Mouse (Mus musculus) hindlimb bud, embryonic 11.5 days (tissue): ENCODE data around the gene 1520401A03Rik.
A peak's percentile ranks its signal among the peaks of the same experiment; 100 is the strongest.
"Not testable (repeated sequence)": the region's sequence is repeated elsewhere in the genome, so short reads cannot be mapped to it uniquely, and the experiment has no call there.

ENCODE experiments used
- DNase-seq: peaks from one replicate; pipeline ENCODE4 v3.0.0-alpha.2; 2012; ENCODE audit warnings: low read depth, low spot score; ENCODE audit errors: extremely low spot score

The 1520401A03Rik gene

GRCm38 (mm10) chr17:23722376-23723125 is at the start of gene 1520401A03Rik:
1520401A03Rik (minus strand) TSS chr17:23722783.
- no peak for DNase-seq

DNA sequence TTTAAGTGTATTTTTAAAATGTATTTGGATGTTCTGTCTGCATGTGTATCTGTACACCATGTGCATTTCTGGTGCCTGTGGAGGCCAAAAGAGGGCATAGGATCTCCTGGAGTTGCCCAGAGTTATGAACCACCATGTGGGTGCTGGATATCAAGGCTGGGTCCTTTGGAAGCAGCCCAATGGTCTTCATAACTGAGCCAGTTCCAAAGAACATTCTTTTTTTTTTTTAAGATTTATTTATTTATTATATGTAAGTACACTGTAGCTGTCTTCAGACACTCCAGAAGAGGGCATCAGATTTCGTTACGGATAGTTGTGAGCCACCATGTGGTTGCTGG is 49.6 kb upstream of the 1520401A03Rik start:
- not testable (repeated sequence) for DNase-seq

DNA sequence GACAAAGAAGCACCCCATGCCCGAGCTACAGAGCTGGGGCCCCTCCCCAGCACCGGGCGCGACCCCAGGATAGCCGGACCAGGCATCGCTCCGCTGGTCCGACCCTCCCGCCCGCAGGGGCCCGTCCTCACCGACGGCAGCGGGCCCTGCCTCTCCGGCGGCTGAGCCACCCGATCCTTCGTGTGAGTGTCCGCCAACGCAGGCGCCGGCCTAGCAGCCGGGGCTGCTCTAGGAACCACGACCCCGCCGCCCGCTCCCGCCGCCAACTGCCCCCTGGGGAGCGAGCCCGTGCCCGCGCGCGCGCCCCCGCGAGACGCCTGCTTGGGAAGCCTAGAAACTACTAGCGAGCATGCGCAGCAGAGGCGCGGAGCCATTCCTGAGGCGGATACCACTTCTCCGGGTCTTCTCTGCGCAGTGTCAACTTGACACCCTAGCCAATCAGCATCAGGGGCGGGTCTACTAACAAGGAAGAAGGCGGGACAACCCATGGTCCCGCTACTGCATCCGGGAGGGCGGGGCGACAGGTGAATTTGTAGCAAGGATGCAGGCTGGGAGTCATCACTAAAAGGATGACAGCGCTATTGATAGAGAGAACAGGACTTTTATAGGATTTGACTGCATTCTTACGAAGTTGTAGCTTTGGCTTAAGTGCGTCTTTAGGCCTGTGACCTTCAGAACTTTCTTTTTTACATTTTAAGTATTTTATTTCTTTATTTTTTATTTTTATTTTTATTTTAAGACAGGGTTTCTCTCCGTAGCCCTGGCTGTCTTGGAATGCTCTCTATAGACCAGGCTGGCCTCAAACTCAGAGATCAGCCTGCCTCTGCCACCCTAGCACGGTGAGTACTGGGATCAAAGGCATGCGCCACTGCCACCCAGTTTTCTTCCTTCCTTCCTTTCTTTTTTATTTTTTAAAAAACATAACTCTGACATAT is 49.0 kb upstream of the 1520401A03Rik start, which contains the start of gene Flywch1:
TSS of gene Flywch1 (minus strand) at position 319 of the 935 bp plus-strand sequence.
- peak; percentile 94 for DNase-seq

- no peak for DNase-seq
Observed at GRCm38 (mm10) chr17:23770896-23771283, 48.3 kb upstream of the 1520401A03Rik start.

DNA sequence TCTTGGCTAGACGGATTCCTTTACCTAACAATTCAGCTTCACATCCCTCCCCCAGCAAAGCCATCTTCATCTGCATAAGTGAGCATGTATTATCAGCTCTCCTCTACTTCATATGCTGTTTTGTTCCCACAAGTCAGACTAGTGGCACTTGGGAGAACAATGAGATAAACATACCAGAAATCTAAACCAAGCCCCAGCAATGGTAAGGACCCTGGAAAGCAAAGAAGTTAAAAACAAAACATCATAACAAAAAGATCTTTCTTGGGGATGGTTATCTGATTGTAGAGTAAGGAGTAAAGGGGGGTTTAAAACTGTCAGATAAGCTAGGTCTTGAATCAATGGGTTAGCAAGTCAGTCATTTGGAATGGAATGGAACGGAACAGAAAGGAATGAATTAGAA is 47.9 kb upstream of the 1520401A03Rik start:
- no peak for DNase-seq

GRCm38 (mm10) chr17:23762976-23763375 is 40.4 kb upstream of the 1520401A03Rik start:
- DNase-seq: no peak

DNA sequence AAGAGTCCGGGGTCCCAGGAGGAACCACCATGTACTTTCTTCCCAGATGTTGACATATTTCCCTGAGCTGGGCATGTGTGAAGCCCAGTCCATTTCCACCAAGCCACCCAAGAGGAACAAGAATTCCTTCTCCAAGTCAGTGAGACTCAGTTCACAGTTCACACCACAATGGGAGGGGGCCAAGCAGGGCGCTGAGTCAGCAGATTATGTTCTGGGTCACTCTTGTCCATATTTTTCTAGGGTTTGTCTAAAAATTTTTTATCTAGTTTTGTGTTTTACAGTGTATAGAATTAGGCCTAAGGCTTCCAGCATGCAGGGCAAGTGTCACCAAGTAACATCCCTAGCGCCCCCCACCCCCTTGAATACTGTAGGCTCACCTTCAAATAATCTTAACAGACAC is 38.6 kb upstream of the 1520401A03Rik start:
- DNase-seq: no peak

- DNase-seq: no peak
Observed at GRCm38 (mm10) chr17:23760231-23760630, 37.6 kb upstream of the 1520401A03Rik start.

DNA sequence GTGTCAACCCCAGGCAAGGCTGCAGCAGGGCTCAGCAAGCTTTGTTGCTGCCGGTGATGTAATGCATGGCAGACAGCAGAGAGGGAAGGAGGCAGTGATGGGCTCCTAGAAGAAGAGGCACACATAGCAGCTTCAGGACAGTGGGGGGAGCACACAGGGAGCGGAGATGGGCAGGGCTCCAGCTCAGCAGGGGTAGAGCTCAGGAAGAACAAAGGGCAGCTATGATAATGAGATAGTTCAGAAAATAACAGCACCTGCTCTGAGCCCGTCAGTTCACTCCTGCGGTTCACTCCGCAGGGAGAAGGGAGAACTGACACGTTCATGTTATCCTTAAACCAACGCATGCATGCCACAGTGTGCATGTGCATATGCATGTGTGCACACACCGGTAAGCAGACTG is 36.2 kb upstream of the 1520401A03Rik start:
- DNase-seq: no peak

DNA sequence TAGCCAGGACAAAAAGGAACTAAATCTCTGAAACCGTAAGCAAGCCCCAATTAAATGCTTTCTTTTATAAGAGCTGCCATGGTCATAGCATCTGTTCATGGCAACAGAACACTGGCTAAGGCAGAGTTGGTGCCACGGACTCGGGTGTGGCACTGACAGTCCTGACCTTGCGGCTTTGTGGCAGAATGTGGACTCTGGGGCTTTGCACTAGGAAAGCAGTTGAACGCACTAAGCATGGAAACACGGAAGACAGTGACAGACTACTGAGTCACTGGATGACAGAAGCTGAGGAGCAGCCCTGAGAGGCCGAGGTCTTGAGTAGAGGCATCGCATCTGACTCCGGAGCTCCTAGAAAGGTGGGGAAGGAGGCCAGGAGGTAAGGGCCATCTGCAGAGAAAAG is 35.0 kb upstream of the 1520401A03Rik start:
- DNase-seq: no peak

GRCm38 (mm10) chr17:23755689-23756088 is 33.1 kb upstream of the 1520401A03Rik start:
- DNase-seq: no peak

DNA sequence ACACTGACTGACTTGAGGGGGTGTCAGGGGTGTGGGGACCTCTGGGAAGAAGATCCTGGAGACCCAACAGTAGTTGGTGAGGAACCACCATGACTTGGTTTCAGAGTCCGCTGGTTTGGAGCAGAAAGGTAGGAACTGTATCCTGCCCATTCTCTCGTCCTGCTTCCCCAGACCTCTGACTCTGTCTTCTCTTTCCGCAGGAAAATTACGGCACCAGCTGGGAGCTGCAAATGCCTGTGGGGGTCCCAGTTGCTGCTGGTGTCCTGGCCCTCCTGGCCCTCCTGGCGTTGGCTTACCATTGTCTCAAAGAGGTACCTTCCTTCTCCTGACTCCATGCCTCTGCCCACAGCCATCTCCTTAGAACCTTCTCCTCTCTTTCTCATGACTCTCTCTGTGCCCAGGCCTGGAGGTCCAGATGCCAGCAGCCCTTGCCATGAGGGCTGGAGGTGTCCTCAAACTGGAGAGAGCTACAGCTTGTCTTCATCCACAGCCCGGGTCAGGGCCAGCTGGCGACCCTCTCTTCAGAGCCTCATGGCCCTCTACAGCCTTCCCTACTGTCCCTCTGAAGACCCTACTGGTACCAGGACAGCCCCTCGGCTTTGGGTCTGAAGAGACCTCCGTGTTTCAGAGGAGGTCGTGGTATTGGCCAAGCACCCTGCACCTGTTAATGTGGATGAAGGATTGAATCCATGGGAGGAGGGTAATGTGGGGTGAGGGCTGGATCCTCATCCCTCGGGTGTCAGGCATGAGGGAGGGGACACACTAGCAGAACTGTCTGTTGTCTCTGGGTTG is 27.0 kb upstream of the 1520401A03Rik start:
- DNase-seq: no peak

DNA sequence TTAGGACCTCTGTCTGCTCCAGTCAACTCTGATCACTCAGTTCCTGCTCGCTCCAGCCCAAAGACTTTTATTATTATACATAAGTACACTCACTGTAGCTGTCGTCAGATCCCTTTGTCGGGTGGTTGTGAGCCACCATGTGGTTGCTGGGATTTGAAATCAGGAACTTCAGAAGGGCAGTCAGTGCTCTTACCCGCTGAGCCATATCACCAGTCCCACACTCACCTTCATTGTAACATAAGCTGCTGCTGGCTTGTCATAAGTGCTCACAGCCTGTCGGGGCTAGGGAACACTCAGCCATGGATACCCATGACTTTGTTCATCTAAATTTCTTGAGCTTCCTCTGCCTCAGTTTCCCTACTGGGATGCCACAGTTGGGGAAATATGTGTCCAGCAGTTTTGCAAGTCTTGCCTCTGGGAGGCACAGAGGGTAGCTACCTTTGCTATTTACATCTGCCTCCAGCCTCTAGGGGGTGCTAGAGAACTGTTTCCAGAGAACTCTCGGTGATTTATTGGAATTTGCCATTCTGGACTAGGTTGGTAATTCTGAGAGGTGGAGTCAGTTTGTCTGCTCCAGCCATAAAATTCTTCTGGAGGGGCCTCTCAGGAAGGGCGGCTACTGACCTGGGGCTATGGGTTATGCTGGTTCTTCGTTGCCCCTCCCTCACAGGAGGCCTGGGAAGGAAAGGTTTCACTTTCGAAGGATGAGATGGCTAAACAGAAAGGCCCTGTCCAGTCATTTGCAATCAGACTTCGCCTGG is 26.2 kb upstream of the 1520401A03Rik start:
- DNase-seq: peak; percentile 85

- DNase-seq: no peak
Observed at GRCm38 (mm10) chr17:23748026-23748425, 25.4 kb upstream of the 1520401A03Rik start.

GRCm38 (mm10) chr17:23747471-23747870 is 24.9 kb upstream of the 1520401A03Rik start:
- DNase-seq: no peak

- DNase-seq: no peak
Observed at GRCm38 (mm10) chr17:23746767-23747166, 24.2 kb upstream of the 1520401A03Rik start.

DNA sequence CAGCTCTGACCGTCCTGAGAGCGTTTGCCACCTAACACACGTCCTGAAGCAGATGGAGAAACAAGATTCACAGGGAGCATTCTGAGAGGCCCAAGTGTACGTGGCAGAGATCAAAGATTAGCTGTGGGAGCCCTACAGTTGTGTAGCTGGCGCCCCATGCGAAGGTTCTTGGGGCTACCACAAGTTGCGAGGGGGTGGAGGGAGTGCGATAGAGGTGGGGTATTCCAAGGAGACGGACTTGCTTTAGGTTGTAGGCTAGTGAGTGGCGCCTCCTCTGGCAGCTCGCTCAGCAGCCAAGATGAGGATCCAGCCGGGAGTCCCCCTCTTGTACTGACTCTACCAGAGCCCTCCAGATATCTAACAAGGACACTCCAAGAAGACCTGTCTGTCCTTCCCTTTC is 23.7 kb upstream of the 1520401A03Rik start:
- DNase-seq: no peak

DNA sequence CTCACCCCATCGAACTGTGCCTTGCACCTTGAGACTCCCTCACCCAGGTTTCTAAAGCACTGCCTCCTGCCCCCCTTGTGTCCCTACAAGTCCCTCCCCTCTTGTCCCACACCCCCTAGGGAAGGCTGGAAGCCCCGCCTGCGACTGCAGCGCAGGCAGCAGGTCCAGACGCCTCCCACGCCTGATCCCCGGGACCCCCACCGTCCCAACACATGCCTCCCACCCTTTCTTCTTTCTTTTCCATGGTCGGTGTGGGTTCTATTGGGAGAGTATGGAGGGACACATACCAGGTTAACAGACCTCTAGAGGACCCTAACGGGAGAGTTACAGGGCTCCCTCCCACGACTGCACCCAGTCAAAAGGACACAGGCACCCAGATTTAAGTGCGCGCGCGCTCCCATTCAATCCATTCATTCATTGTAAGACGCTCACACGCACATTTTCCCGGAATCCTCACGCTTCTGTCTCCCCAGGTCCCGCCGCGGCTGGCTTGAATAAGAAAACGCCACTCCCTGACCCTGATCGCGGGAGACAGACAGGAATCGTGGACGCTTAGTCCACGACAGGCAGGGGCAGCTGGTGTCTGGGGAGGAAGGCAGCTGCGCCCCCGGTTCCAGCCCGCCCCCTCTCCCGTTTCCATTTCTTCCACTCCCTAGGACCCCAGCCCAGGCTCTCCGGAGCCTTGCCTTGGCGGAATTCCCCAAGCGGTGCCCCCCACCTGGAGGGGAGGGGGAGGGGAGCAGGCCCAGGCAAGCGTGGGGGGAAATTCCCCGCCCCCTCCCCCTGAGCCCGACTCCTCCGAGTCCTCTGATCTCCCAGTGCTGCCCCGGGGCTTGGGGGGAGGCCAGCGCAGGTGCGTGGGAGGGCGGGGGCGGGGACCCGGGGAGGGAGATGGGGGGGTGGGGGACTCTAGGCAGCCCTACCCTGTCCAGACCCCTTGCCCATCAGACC is 23.0 kb upstream of the 1520401A03Rik start, which contains the start of gene Kremen2:
TSS of gene Kremen2 (minus strand) at position 533 of the 951 bp plus-strand sequence.
- no peak for DNase-seq

DNA sequence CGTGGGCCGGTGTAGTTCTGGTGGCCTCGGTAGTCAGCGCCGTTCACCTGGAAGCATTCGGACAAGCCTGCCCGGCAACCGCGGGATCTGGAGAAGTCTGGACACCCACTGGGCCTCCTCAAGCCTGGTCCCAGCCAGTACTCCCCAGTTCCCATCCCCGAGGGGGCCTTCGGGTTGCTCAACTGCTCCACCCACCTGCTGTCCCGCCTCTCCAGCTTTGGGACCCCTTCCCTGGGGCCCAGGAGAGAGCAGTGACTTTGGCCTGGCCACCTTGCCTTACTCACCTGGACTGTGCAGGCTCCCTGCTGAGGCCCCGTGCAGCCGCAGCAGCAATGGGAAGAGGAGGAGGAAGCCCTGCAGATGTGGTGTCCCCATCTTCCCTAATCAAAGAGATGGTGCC is 22.1 kb upstream of the 1520401A03Rik start:
- DNase-seq: no peak
